Mouse (Mus musculus) telencephalon, adult 2 months (tissue): ENCODE data around the gene Sp3.
"Not testable (repeated sequence)": the region's sequence is repeated elsewhere in the genome, so short reads cannot be mapped to it uniquely, and the experiment has no call there.

ENCODE experiments used
- DNase-seq: peaks from one replicate; pipeline ENCODE4 v3.0.0-alpha.2; 2011; ENCODE audit warnings: low read depth, low spot score

The Sp3 gene

DNA sequence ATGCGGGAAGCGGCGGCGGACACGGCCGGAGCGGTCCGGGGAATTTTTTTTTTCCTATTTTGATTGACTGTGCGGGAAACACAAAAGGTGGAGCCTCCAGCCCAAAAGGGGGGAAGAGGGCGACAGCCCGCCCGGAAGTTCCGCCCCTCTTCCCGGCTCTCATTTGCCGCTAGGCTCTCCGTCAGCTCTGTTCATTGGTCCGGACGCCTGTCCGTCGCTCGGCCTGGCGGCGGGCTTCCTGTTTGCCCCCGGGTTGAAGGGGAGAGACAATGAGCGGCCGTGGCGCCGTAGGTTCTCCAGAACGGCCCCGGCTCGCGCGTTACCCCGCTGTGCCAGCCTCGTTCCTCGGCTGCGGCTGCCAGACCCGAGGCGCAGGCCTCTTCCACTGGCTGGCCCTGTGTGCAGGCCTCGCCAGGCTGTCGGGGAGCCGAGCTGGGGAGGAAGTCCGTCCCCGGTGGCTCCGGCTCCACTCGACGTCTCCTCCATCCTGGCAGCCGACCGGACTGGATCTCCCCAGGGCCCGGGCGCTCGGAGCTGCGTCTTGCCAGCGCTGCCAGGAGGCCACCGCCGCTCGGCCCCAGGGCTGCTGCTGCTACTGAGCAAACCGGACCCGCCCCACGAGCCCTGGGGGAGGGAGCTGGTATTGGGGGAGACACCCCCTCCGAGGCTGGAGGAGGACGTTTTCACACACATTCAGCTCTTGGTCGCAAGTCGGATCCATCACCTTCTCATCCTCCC lies at the start of gene Sp3:
Gene Sp3, minus strand, starts transcription at position 110 of the 738 bp plus-strand sequence.
- DNase-seq = peak; percentile 97

DNA sequence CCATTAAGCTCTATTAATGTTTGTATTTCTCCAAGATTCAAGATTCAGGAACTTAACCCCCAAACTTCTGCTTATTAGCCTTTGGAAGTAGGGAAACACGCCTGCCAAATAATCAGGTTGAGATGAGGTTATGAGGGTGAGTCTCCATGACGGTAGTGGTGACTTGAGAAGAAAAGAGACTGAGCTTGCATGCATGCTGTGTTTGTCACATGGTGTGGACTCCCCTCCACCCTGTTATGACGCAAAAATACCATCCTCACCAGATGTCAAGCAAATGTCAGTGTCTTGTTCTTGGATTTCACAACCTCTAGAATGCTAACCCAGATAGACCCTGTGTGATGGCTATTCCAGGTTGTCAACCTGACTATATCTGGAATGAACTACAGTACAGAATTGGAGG lies 49.6 kb upstream of the Sp3 start:
- DNase-seq = no peak

DNA sequence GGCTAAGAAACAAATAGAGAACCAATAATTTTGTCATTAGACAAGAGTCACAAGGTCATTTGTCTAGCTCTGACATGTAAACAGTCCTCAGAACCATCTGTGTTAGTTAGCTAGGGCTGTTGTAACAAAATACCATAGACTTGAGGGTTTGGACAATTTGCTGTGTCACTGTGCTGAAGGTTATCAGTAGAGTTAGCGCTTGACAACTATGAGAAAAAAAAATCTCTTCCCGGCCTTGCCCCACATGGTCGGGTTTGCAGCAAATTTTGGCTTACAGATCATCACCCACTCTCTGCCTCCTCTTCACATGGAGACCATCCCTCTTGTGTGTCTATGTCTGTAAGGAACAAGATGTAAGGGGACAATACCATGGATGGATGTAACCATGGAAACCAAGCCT lies 47.8 kb upstream of the Sp3 start:
- no peak for DNase-seq

DNA sequence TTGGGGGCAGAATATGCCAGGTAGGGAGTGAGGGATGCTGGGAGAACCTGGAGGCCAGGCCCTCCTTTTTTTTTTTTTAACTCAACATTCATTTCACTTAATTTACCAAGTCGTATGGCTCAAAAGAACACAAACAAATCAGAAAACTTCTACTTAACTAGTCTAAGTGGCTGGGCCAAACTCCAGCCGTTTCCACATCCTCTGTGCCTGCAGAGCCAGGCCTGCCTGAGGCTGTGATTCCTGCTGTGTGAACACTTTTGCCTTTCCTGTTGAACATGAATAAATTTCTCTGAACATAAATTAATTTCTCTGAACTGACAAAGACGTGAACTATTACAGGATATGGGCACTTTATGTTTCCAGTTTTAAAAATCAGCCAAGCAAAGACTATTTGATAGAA lies 46.9 kb upstream of the Sp3 start:
- DNase-seq = no peak

GRCm38 (mm10) chr2:73023803-73024202 lies 43.6 kb upstream of the Sp3 start:
- no peak for DNase-seq

- DNase-seq = no peak
Observed at GRCm38 (mm10) chr2:73021046-73021445, 40.8 kb upstream of the Sp3 start.

GRCm38 (mm10) chr2:73019371-73020146 lies 39.3 kb upstream of the Sp3 start:
- DNase-seq = peak; percentile 58

GRCm38 (mm10) chr2:73014063-73014462 lies 33.8 kb upstream of the Sp3 start:
- not testable (repeated sequence) for DNase-seq

- DNase-seq = no peak
Observed at GRCm38 (mm10) chr2:73012636-73013035, 32.4 kb upstream of the Sp3 start.

- DNase-seq = no peak
Observed at GRCm38 (mm10) chr2:73007472-73007871, 27.2 kb upstream of the Sp3 start.

DNA sequence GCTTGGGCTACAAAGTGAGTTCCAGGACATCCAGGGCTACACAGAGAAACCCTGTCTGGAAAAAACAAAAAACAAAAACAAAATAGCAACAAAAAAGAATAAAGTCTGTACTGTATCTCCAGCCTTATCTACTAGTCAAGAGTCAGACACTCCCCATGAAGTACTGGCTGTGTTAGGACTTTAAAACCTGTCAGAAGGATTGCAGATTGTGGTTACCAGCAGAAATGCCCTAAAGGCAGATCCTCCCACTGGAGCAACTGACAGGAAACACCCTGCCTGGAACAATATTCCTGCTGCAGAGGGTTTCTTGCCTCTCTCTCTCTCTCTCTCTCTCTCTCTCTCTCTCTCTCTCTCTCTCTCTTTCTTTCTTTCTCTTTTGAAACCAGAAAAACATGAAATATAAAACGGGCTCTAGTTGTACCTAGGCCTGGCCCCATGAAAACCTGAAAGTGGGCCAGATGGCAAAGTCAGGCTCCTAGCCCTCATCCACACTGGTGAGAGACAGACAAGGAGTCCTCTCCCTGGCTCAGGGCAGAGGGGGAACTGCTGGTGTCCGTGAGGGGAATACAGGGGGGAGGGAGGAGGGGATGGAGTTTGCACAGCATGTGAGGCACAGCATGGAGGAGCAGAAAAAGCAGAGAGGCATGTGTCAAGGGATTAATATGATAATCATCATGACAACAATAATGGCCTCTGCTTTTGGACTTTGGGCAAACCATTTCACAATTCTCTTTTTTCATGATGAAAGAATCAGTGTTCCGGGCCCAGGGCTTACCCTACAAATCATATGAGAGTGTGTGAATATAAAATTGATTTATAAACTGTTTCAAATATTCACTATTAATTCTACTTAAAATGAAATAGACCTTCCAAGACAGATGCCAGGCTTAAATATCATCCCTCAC lies 25.6 kb upstream of the Sp3 start:
- DNase-seq = no peak

- no peak for DNase-seq
Observed at GRCm38 (mm10) chr2:73003751-73004717, 23.8 kb upstream of the Sp3 start.

- no peak for DNase-seq
Observed at GRCm38 (mm10) chr2:73003049-73003448, 22.8 kb upstream of the Sp3 start.

- no peak for DNase-seq
Observed at GRCm38 (mm10) chr2:73002451-73002850, 22.2 kb upstream of the Sp3 start.

DNA sequence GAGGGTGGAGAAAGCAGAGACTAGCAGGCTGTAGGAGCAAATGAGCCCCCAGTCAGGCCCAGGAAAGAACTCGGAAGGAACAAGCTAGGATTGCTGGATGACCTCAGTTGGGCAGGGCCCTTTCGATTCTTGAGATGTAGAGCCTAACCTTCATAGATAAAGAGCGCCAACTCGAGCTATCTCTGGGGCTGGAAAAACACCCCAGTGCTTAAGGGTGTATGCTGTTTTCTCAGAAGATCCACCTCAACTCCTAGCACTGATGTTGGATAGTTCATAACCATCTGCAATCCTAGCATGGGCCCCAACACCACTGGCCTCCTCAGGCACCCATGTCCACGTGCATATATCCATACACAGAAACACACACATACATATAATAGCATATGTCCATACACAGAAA lies 21.7 kb upstream of the Sp3 start:
- DNase-seq = no peak

GRCm38 (mm10) chr2:73000194-73000593 lies 19.9 kb upstream of the Sp3 start:
- no peak for DNase-seq

- DNase-seq = no peak
Observed at GRCm38 (mm10) chr2:72997586-72997985, 17.3 kb upstream of the Sp3 start.

- DNase-seq = no peak
Observed at GRCm38 (mm10) chr2:72996808-72997378, 16.6 kb upstream of the Sp3 start.

GRCm38 (mm10) chr2:72995346-72996097 lies 15.3 kb upstream of the Sp3 start:
- peak; percentile 58 for DNase-seq

DNA sequence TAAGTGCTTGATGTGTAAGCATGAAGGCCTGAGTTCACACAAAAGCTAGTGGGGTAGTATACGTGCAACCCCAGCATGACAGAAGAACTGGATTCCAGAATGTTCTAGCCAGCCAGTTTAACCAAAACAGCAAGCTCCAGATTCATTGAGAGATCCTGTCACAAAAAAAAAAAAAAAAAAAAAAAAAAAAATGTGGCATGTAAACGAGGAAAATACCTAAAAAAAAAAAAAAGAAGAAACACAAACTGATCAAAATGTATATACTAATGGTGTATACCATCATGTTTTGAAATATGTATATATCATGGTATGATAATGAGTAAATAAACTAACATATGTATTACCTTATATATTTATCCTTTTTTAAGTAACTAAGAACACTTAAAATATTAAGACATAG lies 13.9 kb upstream of the Sp3 start:
- DNase-seq = no peak
